Mouse (Mus musculus) testis, postnatal 10 days (tissue): ENCODE results near the gene Steap1.

ENCODE experiments used
- DNase-seq: peaks from one replicate; pipeline ENCODE4 v3.0.0; 2021; ENCODE audit warnings: low spot score

Steap1 gene

GRCm38 (mm10) chr5:5686973-5687372 is 62.2 kb downstream of the Steap1 start:
- DNase-seq = no peak
